Mouse (Mus musculus) midbrain, embryonic 14.5 days (tissue): Measurements from ENCODE around the gene Rab8a. TPM values are rescaled to one million over a fixed set of nuclear protein-coding genes. Genes with fewer than 3 reads are reported as not detected.

ENCODE experiments used
- ATAC-seq: fragments of 200-750 bp; cut with Nextera tagmentation; 2 replicates; pipeline ENCODE4 v1.8.0; 2017; ENCODE audit warnings: moderate number of reproducible peaks, moderate library complexity; ENCODE audit not compliant: low FRiP score, low TSS enrichment
- DNase-seq: peaks from one replicate; pipeline ENCODE4 v3.0.0-alpha.2; 2015
- H3K27ac ChIP-seq: fragments of 300-500 bp; sonication (generic); replicated peaks from 2 replicates; pipeline ENCODE4 v1.5.1; 2014; ENCODE audit warnings: mild to moderate bottlenecking, low read depth, low read length, moderate library complexity
- H3K27me3 ChIP-seq: fragments of 300-500 bp; sonication (generic); 2 replicates; pipeline ENCODE4 v1.6.1; 2014; ENCODE audit warnings: low read length, control low read depth, mixed read lengths; ENCODE audit not compliant: control insufficient read depth, insufficient read depth
- H3K36me3 ChIP-seq: fragments of 300-500 bp; sonication (generic); 2 replicates; pipeline ENCODE4 v1.6.1; 2014; ENCODE audit warnings: low read length, control low read depth; ENCODE audit not compliant: control insufficient read depth, insufficient read depth
- H3K4me1 ChIP-seq: fragments of 300-500 bp; sonication (generic); 2 replicates; pipeline ENCODE4 v1.6.1; 2014; ENCODE audit warnings: mild to moderate bottlenecking, antibody characterized with exemption, low read length, control low read depth; ENCODE audit not compliant: control insufficient read depth, insufficient read depth
- H3K4me2 ChIP-seq: fragments of 300-500 bp; sonication (generic); 2 replicates; pipeline ENCODE4 v1.6.1; 2014; ENCODE audit warnings: mild to moderate bottlenecking, low read length, moderate library complexity
- H3K4me3 ChIP-seq: fragments of 300-500 bp; sonication (generic); replicated peaks from 2 replicates; pipeline ENCODE4 v1.5.1; 2014; ENCODE audit warnings: low read depth, low read length
- H3K9ac ChIP-seq: fragments of 300-500 bp; sonication (generic); replicated peaks from 2 replicates; pipeline ENCODE4 v1.6.1; 2014; ENCODE audit warnings: mild to moderate bottlenecking, low read length, moderate library complexity
- H3K9me3 ChIP-seq: fragments of 300-500 bp; sonication (generic); 2 replicates; pipeline ENCODE4 v1.6.1; 2016; ENCODE audit warnings: low read length, control low read depth, mixed read lengths; ENCODE audit not compliant: control insufficient read depth
- WGBS: fragments of 180-500 bp; shearing (Covaris S2); extraction: QIAGEN DNeasy Blood & Tissue Kit; methylation state at CpG from one replicate; pipeline ENCODE4 v1.1.7; 2014; 5-methylcytosine and 5-hydroxymethylcytosine counted together
- polyA plus RNA-seq: library from polyadenylated mRNA; unstranded; fragments of >200 nt; fragmentation: Nextera tagmentation; extraction: Ambion mirVana; gene quantifications from 2 replicates; pipeline ENCODE4 v1.2.1, GENCODE M21; 2014

Gene Rab8a
- polyA plus RNA-seq, 1 experiment from 2014 or later = 69.9 TPM

DNA sequence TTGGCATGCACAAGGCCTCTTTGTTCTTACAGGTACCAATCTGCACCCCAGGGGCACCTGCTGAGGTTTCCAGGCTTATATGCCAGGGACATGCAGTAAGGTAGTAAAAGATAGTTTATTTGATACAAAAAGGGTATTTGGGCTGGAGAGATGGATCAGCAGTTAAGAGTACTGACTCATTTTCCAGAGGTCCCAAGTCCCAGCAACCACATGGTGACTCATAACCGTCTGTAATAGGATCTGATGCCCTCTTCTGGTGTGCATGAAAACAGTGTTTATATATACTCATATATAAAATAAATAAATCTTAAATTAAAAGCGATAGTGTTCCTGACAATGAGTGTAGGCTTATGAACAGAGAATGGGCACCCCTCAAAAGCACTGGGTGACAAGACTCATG lies 2.9 kb upstream of the Rab8a start:
- WGBS = 92% methylated on average over 2 of the region's 2 CpGs
- no peak overlapping the region for H3K9ac ChIP-seq
- no peak for ATAC-seq

DNA sequence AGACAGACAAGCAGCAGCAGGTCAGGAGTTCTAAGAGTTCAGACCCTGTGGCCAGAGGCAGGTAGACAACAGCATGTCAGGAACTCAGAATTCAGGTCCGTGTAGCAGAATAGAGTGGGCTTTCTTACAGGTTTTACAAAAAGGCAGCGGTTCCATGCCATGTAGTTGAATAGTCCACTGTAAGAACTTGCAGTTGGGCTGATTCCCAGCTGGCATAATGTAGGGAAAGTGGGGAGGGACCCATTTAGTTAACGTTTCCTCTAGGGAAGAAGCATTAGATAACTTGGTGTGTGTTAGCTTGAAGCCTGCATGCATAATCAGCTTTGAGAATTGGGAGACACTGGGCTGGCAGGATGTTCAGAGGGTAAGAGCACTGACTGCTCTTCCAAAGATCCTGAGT lies 2.3 kb upstream of the Rab8a start:
- Histone ChIP-seq H3K4me3 (no peak overlapping the region), H3K4me1 (peaks cover 16% of the 10 kb centered on the region), H3K9me3 (no peaks in the 10 kb centered on the region), H3K4me2 (no peak overlapping the region), H3K36me3 (0 out of 2 replicates have a peak, but pooled peaks cover under 1% of the 10 kb centered on the region), H3K27me3 (no peaks in the 10 kb centered on the region), H3K9ac (no peak overlapping the region), H3K27ac (no peak overlapping the region)
- ATAC-seq (no peak), DNase-seq (no peak)
- WGBS = 84% methylated on average over 3 of the region's 3 CpGs

More for the DNA sequence above, 2.9 kb upstream of the Rab8a start:
- no peaks in the 10 kb centered on the region for H3K27me3 ChIP-seq
- no peaks in the 10 kb centered on the region for H3K9me3 ChIP-seq
- H3K4me3 ChIP-seq = no peak overlapping the region
- no peak overlapping the region for H3K27ac ChIP-seq
- no peak for DNase-seq
- peaks cover 16% of the 10 kb centered on the region for H3K4me1 ChIP-seq
- no peak overlapping the region for H3K4me2 ChIP-seq
- 0 out of 2 replicates have a peak, but pooled peaks cover 6% of the 10 kb centered on the region for H3K36me3 ChIP-seq

DNA sequence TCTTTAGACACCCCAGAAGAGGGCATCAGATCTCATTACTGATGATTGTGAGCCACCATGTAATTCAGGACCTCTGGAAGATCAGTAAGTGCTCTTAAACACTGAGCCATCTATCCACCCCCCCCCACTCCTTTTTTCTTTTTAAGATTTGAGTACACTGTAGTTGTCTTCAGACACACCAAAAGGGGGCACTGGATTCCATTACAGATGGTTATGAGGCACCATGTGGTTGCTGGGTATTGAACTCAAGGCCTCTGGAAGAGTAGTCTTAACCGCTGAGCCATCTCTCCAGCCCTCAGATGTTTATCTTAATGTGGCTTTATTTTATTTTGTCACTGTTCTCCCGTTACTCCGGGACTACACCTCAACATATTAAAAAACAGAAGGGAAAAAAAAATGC lies 993 bp upstream of the Rab8a start:
- H3K4me2 ChIP-seq = peak overlapping the region; percentile 55
- H3K4me1 ChIP-seq = peaks cover 16% of the 10 kb centered on the region
- peak overlapping the region; percentile 37 for H3K4me3 ChIP-seq
- WGBS = 75% methylated on average over 3 of the region's 3 CpGs
- DNase-seq (peak; percentile 3), ATAC-seq (no peak)
- peaks cover 8% of the 10 kb centered on the region for H3K36me3 ChIP-seq
- peak overlapping the region; percentile 38; the same call in 1 of the 2 replicates for H3K9ac ChIP-seq
- no peaks in the 10 kb centered on the region for H3K9me3 ChIP-seq
- no peaks in the 10 kb centered on the region for H3K27me3 ChIP-seq
- no peak overlapping the region for H3K27ac ChIP-seq

DNA sequence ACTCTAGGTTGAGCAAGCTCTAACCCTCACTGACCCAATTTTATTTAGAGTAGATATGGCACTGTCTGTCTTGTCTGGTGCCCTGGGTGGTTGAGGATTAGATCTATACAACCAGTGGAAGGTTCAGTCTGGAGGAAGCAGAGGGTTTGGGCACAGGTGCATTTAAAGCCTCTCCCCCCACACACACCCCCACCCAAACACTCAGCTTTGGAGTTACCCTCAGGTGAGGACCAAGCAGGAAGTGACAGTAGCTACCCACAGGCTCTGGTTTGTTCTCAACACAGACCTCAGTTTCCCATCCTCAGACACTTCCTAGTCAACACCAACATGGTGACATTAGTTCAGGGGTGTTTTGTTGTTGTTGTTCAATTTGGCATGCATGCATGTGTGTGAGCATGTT lies 1.8 kb downstream of the Rab8a start:
- peak overlapping the region; percentile 89; the same call in 1 of the 2 replicates for H3K4me2 ChIP-seq
- peaks cover 8% of the 10 kb centered on the region for H3K36me3 ChIP-seq
- peak overlapping the region; percentile 68; the same call in 1 of the 2 replicates for H3K4me3 ChIP-seq
- H3K9me3 ChIP-seq = no peaks in the 10 kb centered on the region
- H3K4me1 ChIP-seq = peaks cover 16% of the 10 kb centered on the region
- DNase-seq = no peak
- no peak overlapping the region for H3K9ac ChIP-seq
- no peak for ATAC-seq
- H3K27ac ChIP-seq = no peak overlapping the region
- no peaks in the 10 kb centered on the region for H3K27me3 ChIP-seq

DNA sequence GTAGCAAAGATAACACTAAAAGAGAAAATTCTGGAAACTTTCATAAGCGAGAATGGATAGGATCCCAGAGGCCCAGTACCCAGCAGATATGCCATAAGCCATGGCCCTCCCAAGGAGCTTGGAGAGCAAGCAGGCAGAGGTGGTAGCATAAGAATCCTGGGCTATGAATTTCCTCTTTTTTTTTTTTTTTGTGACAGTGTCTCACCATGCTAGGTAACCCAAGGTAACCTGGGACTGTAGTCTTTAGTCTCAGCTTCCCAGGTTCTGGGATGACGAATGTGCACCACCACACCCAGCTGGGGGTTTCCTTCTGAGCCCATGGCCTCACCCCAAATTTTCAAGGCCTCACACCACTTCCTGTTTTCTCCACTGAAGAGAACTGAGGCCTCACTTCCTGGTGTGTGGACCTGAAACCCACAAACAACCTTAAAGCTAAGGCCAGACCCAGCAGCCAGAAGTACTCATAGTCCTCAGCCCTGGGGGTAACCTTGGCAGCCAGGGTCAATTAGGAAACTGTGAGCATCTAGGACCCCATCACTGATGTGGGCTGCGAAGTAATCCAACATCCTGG lies 8.2 kb downstream of the Rab8a start:
- H3K9ac ChIP-seq = no peak overlapping the region
- WGBS = 95% methylated on average over 3 of the region's 3 CpGs
- no peak overlapping the region for H3K4me3 ChIP-seq
- no peaks in the 10 kb centered on the region for H3K27me3 ChIP-seq
- no peaks in the 10 kb centered on the region for H3K4me1 ChIP-seq
- no peak for ATAC-seq
- no peaks in the 10 kb centered on the region for H3K9me3 ChIP-seq
- no peak for DNase-seq
- no peak overlapping the region for H3K27ac ChIP-seq
- H3K4me2 ChIP-seq = no peak overlapping the region
- peaks cover 68% of the 10 kb centered on the region for H3K36me3 ChIP-seq

DNA sequence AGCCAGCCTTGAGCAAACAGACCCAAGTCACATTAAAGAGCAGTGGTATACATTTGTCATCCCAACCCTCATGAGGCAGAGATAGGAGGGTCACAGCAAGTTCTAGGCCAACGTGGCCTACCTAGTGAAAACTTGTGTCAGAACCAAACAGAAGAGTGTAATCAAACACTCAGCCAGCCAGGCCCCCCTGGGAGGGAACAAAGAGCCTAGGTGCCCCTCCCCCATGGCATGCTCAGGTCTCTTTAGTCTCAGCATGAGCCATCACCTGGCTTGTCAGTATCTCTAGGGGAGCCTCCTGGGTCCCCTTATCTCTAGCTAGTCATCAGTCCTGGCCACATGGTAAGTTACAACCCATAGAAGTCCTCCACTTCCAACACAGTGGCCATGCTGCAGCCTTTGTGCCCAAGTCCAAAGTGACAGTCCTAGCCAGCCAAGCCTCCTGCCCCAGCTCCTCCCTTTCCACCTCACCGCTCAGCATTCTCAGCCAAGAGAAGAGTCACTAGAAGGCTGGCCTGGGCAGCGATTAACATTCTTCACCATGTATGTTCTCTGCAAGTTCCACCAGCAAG lies 8.8 kb downstream of the Rab8a start:
- no peaks in the 10 kb centered on the region for H3K9me3 ChIP-seq
- 87% methylated on average over 3 of the region's 3 CpGs for WGBS
- H3K36me3 ChIP-seq = peaks cover 68% of the 10 kb centered on the region
- H3K4me1 ChIP-seq = no peaks in the 10 kb centered on the region
- H3K27ac ChIP-seq = no peak overlapping the region
- H3K4me3 ChIP-seq = no peak overlapping the region
- H3K27me3 ChIP-seq = no peaks in the 10 kb centered on the region
- no peak overlapping the region for H3K9ac ChIP-seq
- ATAC-seq (no peak), DNase-seq (no peak)
- no peak overlapping the region for H3K4me2 ChIP-seq

DNA sequence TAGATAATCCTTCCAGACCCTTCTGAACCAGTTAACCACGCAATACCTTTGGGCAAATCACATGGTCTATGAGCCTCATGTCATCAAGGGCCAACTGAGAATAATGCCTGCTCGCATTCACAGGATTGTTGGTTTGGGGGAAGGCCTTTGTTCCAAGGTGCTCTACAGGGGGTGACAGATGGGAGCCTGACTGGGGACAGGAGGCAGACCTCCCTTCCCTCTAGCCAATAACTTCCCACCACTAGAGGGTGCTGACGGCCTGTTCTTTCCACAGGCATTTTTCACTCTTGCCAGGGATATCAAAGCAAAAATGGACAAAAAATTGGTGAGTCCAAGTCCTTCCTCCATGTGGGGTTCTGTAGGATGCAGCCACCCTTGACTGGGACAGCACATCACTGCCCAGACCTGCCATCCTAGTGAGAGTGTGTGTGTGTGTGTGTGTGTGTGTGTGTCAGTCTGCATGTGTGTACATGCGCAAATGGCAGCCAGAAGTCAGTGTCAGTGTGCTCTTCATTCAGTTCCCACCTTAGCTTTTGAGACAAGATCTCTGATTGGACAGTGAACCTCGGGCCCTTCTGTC lies 16.4 kb downstream of the Rab8a start:
- Histone ChIP-seq H3K27me3 (no peaks in the 10 kb centered on the region), H3K9ac (no peak overlapping the region), H3K9me3 (no peaks in the 10 kb centered on the region), H3K4me1 (no peaks in the 10 kb centered on the region), H3K36me3 (peaks cover 98% of the 10 kb centered on the region), H3K4me2 (no peak overlapping the region), H3K27ac (no peak overlapping the region), H3K4me3 (no peak overlapping the region)
- peak; percentile 68 for ATAC-seq
- WGBS = 59% methylated on average over 5 of the region's 5 CpGs
- peak; percentile 80 for DNase-seq

DNA sequence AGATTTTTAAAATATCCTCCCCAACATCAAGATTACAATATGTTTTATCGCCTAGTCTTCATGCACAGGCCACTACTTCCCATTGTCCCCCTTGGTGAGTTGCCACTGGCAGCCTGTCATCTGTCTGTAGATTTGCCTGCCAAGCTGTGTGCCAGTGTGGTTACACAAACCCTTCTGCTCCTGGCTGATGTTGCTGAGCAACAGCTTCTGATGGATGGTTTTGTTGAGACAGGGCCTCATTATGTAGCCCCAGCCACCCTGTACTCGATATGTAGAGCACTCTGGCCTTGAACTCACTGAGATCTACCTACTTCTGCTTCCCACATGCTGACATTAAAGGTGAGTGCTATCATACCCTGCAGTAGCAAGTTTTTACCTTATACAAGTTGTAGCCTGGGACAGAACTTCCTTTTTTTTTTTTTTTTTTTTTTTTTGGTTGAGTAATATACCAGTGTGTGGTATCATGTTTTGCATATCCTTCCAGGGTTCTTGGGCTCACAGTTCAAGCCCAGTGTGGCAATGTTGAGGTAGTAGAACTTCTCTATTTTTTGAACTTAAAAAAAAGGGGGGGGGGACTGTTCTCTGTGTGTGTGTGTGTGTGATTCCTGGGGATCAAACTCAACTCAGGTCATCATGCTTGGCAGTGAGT lies 22.7 kb downstream of the Rab8a start:
- Histone ChIP-seq H3K4me2 (no peak overlapping the region), H3K9ac (no peak overlapping the region), H3K4me1 (no peaks in the 10 kb centered on the region), H3K27me3 (no peaks in the 10 kb centered on the region), H3K4me3 (no peak overlapping the region), H3K27ac (no peak overlapping the region), H3K9me3 (no peaks in the 10 kb centered on the region), H3K36me3 (peaks cover 36% of the 10 kb centered on the region)
- 82% methylated on average over 2 of the region's 2 CpGs for WGBS
- ATAC-seq (no peak), DNase-seq (peak; percentile 16)
